Mouse (Mus musculus): ENCODE measurements at regions not wholly inside any gene's neighbourhood (a gene's known extent, or its start where the extent isn't known, plus 50 kb on each side); places are given as distances from the start of the nearest gene placed in this dataset.
A peak's percentile ranks its signal among the peaks of the same experiment; 100 is the strongest.

GRCm38 (mm10) chr8:18021196-18021595, 956.9 kb downstream of the Defb40 start:
- Histone ChIP-seq H3K9me3 (ENCODE audit: control insufficient read depth, low read length) (no peaks in the 10 kb centered on the region), H3K27me3 (ENCODE audit: control insufficient read depth, insufficient read depth, low read length) (no peaks in the 10 kb centered on the region), H3K4me2 (ENCODE audit: low read length) (no peak overlapping the region), H3K4me1 (ENCODE audit: control insufficient read depth, insufficient read depth, low read length) (no peaks in the 10 kb centered on the region), H3K27ac (replicated peaks; ENCODE audit: low read depth, low read length) (no peak overlapping the region), H3K9ac (replicated peaks; ENCODE audit: low read length) (no peak overlapping the region), H3K36me3 (ENCODE audit: control insufficient read depth, insufficient read depth, low read length) (no peaks in the 10 kb centered on the region), H3K4me3 (replicated peaks; ENCODE audit: low read depth, low read length) (no peak overlapping the region)
- ATAC-seq (ENCODE audit: low FRiP score, low TSS enrichment) (no peak), DNase-seq (no peak)
- WGBS: 87% methylated on average over 2 of the region's 2 CpGs

GRCm38 (mm10) chr8:18007567-18007966, 970.5 kb downstream of the Defb40 start:
- H3K27me3 ChIP-seq (ENCODE audit: control insufficient read depth, insufficient read depth, low read length): no peaks in the 10 kb centered on the region
- no peaks in the 10 kb centered on the region for H3K9me3 ChIP-seq (ENCODE audit: control insufficient read depth, low read length)
- no peaks in the 10 kb centered on the region for H3K36me3 ChIP-seq (ENCODE audit: control insufficient read depth, insufficient read depth, low read length)
- DNase-seq (peak; percentile 20), ATAC-seq (ENCODE audit: low FRiP score, low TSS enrichment) (no peak)
- no peak overlapping the region for H3K27ac ChIP-seq (replicated peaks; ENCODE audit: low read depth, low read length)
- H3K9ac ChIP-seq (replicated peaks; ENCODE audit: low read length): no peak overlapping the region
- H3K4me1 ChIP-seq (ENCODE audit: control insufficient read depth, insufficient read depth, low read length): no peaks in the 10 kb centered on the region
- WGBS: 14% methylated on average over 4 of the region's 4 CpGs
- H3K4me3 ChIP-seq (replicated peaks; ENCODE audit: low read depth, low read length): no peak overlapping the region
- H3K4me2 ChIP-seq (ENCODE audit: low read length): no peak overlapping the region

DNA sequence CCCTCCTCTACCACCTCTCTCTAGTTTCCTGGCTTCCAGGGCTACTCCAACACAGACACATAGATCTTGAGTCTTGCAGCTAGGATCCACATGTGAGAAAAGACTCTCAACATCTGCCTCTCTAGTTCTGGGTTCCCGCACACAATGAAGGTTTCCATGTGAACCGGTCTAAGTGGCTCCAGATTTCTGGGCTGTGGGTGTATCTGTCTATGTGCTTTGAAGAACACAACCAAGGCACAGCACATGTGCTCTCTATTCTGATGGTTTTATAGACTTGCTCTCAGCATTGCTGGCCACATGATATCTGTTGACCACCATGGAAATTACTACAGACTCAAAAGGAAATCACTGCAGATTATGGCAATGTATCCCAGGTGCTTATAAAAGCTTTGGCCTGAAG, 972.4 kb downstream of the Defb40 start:
- WGBS: 78% methylated on average over 2 of the region's 2 CpGs
- Histone ChIP-seq H3K36me3 (ENCODE audit: control insufficient read depth, insufficient read depth, low read length) (no peaks in the 10 kb centered on the region), H3K4me1 (ENCODE audit: control insufficient read depth, insufficient read depth, low read length) (no peaks in the 10 kb centered on the region), H3K4me3 (replicated peaks; ENCODE audit: low read depth, low read length) (no peak overlapping the region), H3K4me2 (ENCODE audit: low read length) (no peak overlapping the region), H3K9ac (replicated peaks; ENCODE audit: low read length) (no peak overlapping the region), H3K27me3 (ENCODE audit: control insufficient read depth, insufficient read depth, low read length) (no peaks in the 10 kb centered on the region), H3K9me3 (ENCODE audit: control insufficient read depth, low read length) (no peaks in the 10 kb centered on the region), H3K27ac (replicated peaks; ENCODE audit: low read depth, low read length) (no peak overlapping the region)
- ATAC-seq (ENCODE audit: low FRiP score, low TSS enrichment) (no peak), DNase-seq (no peak)

DNA sequence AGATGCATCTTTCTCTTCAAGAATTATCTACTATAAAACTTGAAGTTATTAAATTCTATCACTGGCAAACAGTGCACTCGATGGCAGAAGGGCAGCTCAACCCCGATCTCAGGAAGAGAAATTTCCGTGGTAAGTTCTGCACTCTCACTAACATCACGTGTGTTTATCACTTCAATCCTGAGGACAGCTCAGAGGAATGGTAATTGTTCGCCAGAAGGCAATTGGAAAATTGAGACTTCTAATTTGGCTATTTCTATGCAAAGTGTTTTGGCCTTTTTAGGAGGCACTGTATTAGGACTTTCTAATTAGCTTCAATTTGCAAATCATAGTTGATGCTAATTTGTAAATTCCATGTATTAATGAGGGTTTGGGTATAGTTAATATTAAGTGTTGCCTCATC, 977.3 kb downstream of the Defb40 start:
- no peaks in the 10 kb centered on the region for H3K4me1 ChIP-seq (ENCODE audit: control insufficient read depth, insufficient read depth, low read length)
- no peak overlapping the region for H3K9ac ChIP-seq (replicated peaks; ENCODE audit: low read length)
- H3K27ac ChIP-seq (replicated peaks; ENCODE audit: low read depth, low read length): no peak overlapping the region
- DNase-seq (no peak), ATAC-seq (ENCODE audit: low FRiP score, low TSS enrichment) (no peak)
- no peak overlapping the region for H3K4me2 ChIP-seq (ENCODE audit: low read length)
- H3K4me3 ChIP-seq (replicated peaks; ENCODE audit: low read depth, low read length): no peak overlapping the region
- no peaks in the 10 kb centered on the region for H3K36me3 ChIP-seq (ENCODE audit: control insufficient read depth, insufficient read depth, low read length)
- no peaks in the 10 kb centered on the region for H3K27me3 ChIP-seq (ENCODE audit: control insufficient read depth, insufficient read depth, low read length)
- WGBS: 76% methylated on average over 5 of the region's 5 CpGs
- H3K9me3 ChIP-seq (ENCODE audit: control insufficient read depth, low read length): no peaks in the 10 kb centered on the region

- no peak for ATAC-seq (ENCODE audit: low FRiP score, low TSS enrichment)
- WGBS: 88% methylated on average over 1 of the region's 1 CpGs
Measured at GRCm38 (mm10) chr8:17984779-17985178, 993.3 kb downstream of the Defb40 start.

DNA sequence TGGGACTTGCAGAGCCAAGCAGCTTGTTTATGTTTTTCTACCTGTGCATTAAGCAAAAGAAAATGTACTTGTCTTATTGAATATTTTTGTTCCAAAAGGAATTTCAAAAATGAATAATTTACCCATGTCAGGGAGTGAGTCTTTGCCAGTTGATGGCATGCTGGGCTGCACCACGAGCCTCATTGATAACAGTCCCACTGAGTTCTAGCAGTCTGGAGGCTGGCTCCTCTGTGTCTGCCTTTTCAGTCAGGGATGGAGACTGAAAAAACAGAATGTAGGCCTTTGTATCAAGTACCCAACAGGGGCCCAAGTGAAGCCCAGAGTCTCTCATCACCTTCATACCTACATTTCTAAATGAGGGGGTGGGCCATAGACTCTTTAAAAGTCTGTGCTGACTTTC, 1029.2 kb downstream of the Defb40 start:
- Histone ChIP-seq H3K9ac (replicated peaks; ENCODE audit: low read length) (no peak overlapping the region), H3K36me3 (ENCODE audit: control insufficient read depth, insufficient read depth, low read length) (no peaks in the 10 kb centered on the region), H3K27ac (replicated peaks; ENCODE audit: low read depth, low read length) (no peak overlapping the region), H3K4me2 (ENCODE audit: low read length) (no peak overlapping the region), H3K27me3 (ENCODE audit: control insufficient read depth, insufficient read depth, low read length) (no peaks in the 10 kb centered on the region), H3K4me1 (ENCODE audit: control insufficient read depth, insufficient read depth, low read length) (peaks cover 7% of the 10 kb centered on the region), H3K9me3 (ENCODE audit: control insufficient read depth, low read length) (no peaks in the 10 kb centered on the region), H3K4me3 (replicated peaks; ENCODE audit: low read depth, low read length) (no peak overlapping the region)
- 29% methylated on average over 1 of the region's 1 CpGs for WGBS
- ATAC-seq (ENCODE audit: low FRiP score, low TSS enrichment) (no peak; the same call in 1 of the 2 replicates), DNase-seq (no peak)

More at GRCm38 (mm10) chr8:17984779-17985178, 993.3 kb downstream of the Defb40 start:
- H3K4me1 ChIP-seq (ENCODE audit: control insufficient read depth, insufficient read depth, low read length): no peaks in the 10 kb centered on the region
- H3K36me3 ChIP-seq (ENCODE audit: control insufficient read depth, insufficient read depth, low read length): no peaks in the 10 kb centered on the region
- H3K27ac ChIP-seq (replicated peaks; ENCODE audit: low read depth, low read length): no peak overlapping the region
- H3K9me3 ChIP-seq (ENCODE audit: control insufficient read depth, low read length): no peaks in the 10 kb centered on the region
- H3K9ac ChIP-seq (replicated peaks; ENCODE audit: low read length): no peak overlapping the region
- no peak overlapping the region for H3K4me2 ChIP-seq (ENCODE audit: low read length)
- H3K27me3 ChIP-seq (ENCODE audit: control insufficient read depth, insufficient read depth, low read length): no peaks in the 10 kb centered on the region
- no peak overlapping the region for H3K4me3 ChIP-seq (replicated peaks; ENCODE audit: low read depth, low read length)
- DNase-seq: no peak

- WGBS: 45% methylated on average over 22 of the region's 22 CpGs
- no peaks in the 10 kb centered on the region for H3K27me3 ChIP-seq (ENCODE audit: control insufficient read depth, insufficient read depth, low read length)
- 0 out of 2 replicates have a peak overlapping the region, but pooled peaks have one; percentile 15 for H3K27ac ChIP-seq (replicated peaks; ENCODE audit: low read depth, low read length)
- no peaks in the 10 kb centered on the region for H3K36me3 ChIP-seq (ENCODE audit: control insufficient read depth, insufficient read depth, low read length)
- peaks cover 7% of the 10 kb centered on the region for H3K4me1 ChIP-seq (ENCODE audit: control insufficient read depth, insufficient read depth, low read length)
- ATAC-seq (ENCODE audit: low FRiP score, low TSS enrichment) (no peak), DNase-seq (peak; percentile 40)
- no peaks in the 10 kb centered on the region for H3K9me3 ChIP-seq (ENCODE audit: control insufficient read depth, low read length)
- peak overlapping the region; percentile 38 for H3K4me2 ChIP-seq (ENCODE audit: low read length)
- H3K9ac ChIP-seq (replicated peaks; ENCODE audit: low read length): 0 out of 2 replicates have a peak overlapping the region, but pooled peaks have one; percentile 7
- H3K4me3 ChIP-seq (replicated peaks; ENCODE audit: low read depth, low read length): no peak overlapping the region
Measured at GRCm38 (mm10) chr8:17948053-17948834, 1029.8 kb downstream of the Defb40 start.

DNA sequence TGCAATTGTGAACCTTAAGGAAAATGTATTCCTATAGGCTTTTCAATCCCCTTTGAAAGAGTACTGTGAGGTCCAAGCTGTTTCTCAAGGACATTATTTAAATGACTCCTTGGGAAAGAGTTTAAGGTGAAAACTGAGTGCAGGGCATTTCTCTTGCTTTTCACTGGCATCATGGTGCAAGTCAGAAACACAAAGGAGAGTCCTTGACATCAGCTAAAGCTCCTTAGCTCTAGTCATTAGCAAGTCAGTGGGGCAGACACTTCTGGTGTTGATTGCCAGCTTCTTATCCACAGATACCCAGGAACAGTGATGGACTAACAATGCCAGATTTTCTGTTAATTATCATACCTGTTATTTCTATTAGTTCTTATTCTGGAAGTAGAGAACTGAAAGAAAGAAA, 1043.4 kb downstream of the Defb40 start:
- Histone ChIP-seq H3K4me3 (replicated peaks; ENCODE audit: low read depth, low read length) (no peak overlapping the region), H3K27ac (replicated peaks; ENCODE audit: low read depth, low read length) (no peak overlapping the region; the same call in 1 of the 2 replicates), H3K27me3 (ENCODE audit: control insufficient read depth, insufficient read depth, low read length) (no peaks in the 10 kb centered on the region), H3K9ac (replicated peaks; ENCODE audit: low read length) (no peak overlapping the region), H3K36me3 (ENCODE audit: control insufficient read depth, insufficient read depth, low read length) (no peaks in the 10 kb centered on the region), H3K4me2 (ENCODE audit: low read length) (no peak overlapping the region), H3K4me1 (ENCODE audit: control insufficient read depth, insufficient read depth, low read length) (no peaks in the 10 kb centered on the region), H3K9me3 (ENCODE audit: control insufficient read depth, low read length) (no peaks in the 10 kb centered on the region)
- ATAC-seq (ENCODE audit: low FRiP score, low TSS enrichment) (no peak), DNase-seq (peak; percentile 11)

DNA sequence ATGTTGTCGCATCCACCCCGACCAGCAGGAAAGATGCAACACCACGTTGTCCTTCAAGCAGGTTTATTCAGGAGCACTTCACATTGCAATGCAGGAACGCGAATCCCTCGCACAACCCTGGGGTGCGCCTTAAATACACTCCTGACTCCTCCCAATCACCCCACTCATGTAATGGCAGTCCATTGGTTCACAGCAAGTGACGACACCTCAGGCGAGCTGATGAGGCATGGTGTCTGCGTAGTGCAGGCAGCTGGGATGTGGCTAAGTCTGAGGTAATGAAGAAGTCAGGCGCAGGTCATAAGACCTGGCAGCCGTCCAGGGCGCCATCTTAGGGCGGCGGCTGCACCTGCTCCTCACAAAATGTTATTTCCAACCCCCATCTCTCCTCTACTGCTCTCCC, 1068.7 kb downstream of the Defb40 start:
- H3K27ac ChIP-seq (replicated peaks; ENCODE audit: low read depth, low read length): no peak overlapping the region
- no peaks in the 10 kb centered on the region for H3K36me3 ChIP-seq (ENCODE audit: control insufficient read depth, insufficient read depth, low read length)
- no peak overlapping the region for H3K4me3 ChIP-seq (replicated peaks; ENCODE audit: low read depth, low read length)
- H3K9me3 ChIP-seq (ENCODE audit: control insufficient read depth, low read length): no peaks in the 10 kb centered on the region; the same call in 1 of the 2 replicates
- H3K9ac ChIP-seq (replicated peaks; ENCODE audit: low read length): no peak overlapping the region
- H3K4me1 ChIP-seq (ENCODE audit: control insufficient read depth, insufficient read depth, low read length): no peaks in the 10 kb centered on the region
- WGBS: 95% methylated on average over 15 of the region's 15 CpGs
- ATAC-seq (ENCODE audit: low FRiP score, low TSS enrichment) (no peak), DNase-seq (no peak)
- no peak overlapping the region for H3K4me2 ChIP-seq (ENCODE audit: low read length)
- no peaks in the 10 kb centered on the region for H3K27me3 ChIP-seq (ENCODE audit: control insufficient read depth, insufficient read depth, low read length)

Measured in midbrain, embryonic 14.5 days (tissue).